Mouse (Mus musculus): Measurements from ENCODE around the gene Adgrd1.

DNA sequence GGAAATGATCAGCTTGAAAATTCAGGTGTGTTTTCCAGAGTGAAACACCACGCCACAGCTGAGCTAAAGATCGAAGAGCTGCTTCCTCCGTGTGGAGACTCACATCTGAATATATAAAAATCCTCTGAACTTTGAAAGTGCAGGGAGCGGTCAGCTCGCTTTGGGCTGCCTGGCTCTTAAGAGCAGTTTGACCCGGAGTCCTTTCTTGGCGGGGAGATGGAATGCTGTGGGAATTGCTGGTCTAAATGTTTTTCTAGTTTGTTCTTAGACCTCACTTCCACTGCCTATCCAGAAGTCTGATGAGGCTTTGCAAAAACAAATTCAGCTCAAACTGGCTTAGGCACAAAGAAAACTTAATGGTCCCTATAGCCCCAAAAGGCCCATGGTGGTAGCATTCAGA is 90.4 kb downstream of the Adgrd1 start:
- TF ChIP-seq E2F4 (IDR thresholded peaks at IDR 0.05; ENCODE audit: borderline replicate concordance, low read depth, low read length) (no peak), USF2 (IDR thresholded peaks at IDR 0.05; ENCODE audit: borderline replicate concordance in 1 of 2, insufficient read depth in 1 of 2, low read depth in 1 of 2, low read length in 2 of 2) (no peak), ELF1 (IDR thresholded peaks at IDR 0.05; ENCODE audit: low read depth, low read length) (no peak), USF1 (IDR thresholded peaks at IDR 0.05; ENCODE audit: low read depth, low read length) (no peak)

Data from MEL (cell line).